Mouse (Mus musculus) myocyte (in vitro differentiated cells): ENCODE data around the gene Smg7.

Source experiments
- CEBPB ChIP-seq: IDR thresholded peaks from 2 replicates; pipeline ENCODE4 v1.6.1; 2011; ENCODE audit warnings: mild to moderate bottlenecking, moderate library complexity; ENCODE audit not compliant: poor library complexity, insufficient read depth, severe bottlenecking
- E2F4 ChIP-seq: IDR thresholded peaks from one replicate; pipeline ENCODE4 v1.6.1; 2011; ENCODE audit warnings: mild to moderate bottlenecking, control low read depth, moderate library complexity; ENCODE audit not compliant: insufficient read depth
- MAX ChIP-seq: IDR thresholded peaks from one replicate; pipeline ENCODE4 v1.6.1; 2011; ENCODE audit warnings: low read depth, mild to moderate bottlenecking, control low read depth
- MYOD1 ChIP-seq, 3 experiments: IDR thresholded peaks; one replicate each; pipeline ENCODE4 v1.6.1; 2011; ENCODE audit warnings: control low read depth in 2 of 3, low read depth in 2 of 3, mild to moderate bottlenecking in 2 of 3, moderate library complexity in 1 of 3; ENCODE audit not compliant: insufficient read length in 2 of 3, control insufficient read depth in 1 of 3
- MYOG ChIP-seq, 3 experiments: IDR thresholded peaks; one replicate each; pipeline ENCODE4 v1.6.1; 2011; ENCODE audit warnings: control low read depth in 2 of 3, low read depth in 2 of 3, mild to moderate bottlenecking in 2 of 3; ENCODE audit not compliant: insufficient read length in 2 of 3, control insufficient read depth in 1 of 3, insufficient read depth in 1 of 3
- POLR2A ChIP-seq: IDR thresholded peaks from one replicate; pipeline ENCODE4 v1.6.1; 2011; ENCODE audit warnings: low read depth, mild to moderate bottlenecking, control low read depth, moderate library complexity; ENCODE audit not compliant: insufficient read length
- POLR2AphosphoS2 ChIP-seq: IDR thresholded peaks from one replicate; pipeline ENCODE4 v1.6.1; 2011; ENCODE audit warnings: low read depth, control low read depth; ENCODE audit not compliant: insufficient read length
- TCF12 ChIP-seq: IDR thresholded peaks from one replicate; pipeline ENCODE4 v1.6.1; 2011; ENCODE audit warnings: mild to moderate bottlenecking, control low read depth; ENCODE audit not compliant: poor library complexity, insufficient read depth, severe bottlenecking
- TCF3 ChIP-seq: IDR thresholded peaks from one replicate; pipeline ENCODE4 v1.6.1; 2011; ENCODE audit warnings: low read depth, control low read depth; ENCODE audit not compliant: insufficient read length
- USF1 ChIP-seq: IDR thresholded peaks from one replicate; pipeline ENCODE4 v1.6.1; 2011; ENCODE audit warnings: low read depth, mild to moderate bottlenecking, control low read depth, moderate library complexity

DNA sequence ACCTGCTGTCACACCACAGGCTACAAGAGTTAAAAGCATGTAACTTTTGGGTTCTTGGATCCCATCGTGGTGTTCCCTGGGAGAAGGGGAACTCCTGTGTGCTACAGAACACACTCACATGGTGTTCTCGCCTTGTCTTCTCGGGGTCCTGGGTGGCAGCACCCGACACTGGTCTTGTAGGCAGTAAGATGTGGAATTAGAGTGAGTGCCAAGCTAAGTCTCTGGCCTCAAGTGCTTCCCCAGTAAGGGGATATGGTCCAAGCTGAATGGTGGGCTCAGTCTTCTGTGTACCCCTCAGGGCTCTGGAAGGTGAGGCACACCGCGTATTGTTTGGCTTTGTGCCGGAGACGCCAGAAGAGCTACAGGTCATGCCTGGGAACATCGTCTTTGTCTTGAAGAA, 72.4 kb downstream of the Smg7 start:
- TF ChIP-seq CEBPB: no peak
- no peak for TF ChIP-seq MAX
- no peak for TF ChIP-seq POLR2A
- no peak for TF ChIP-seq USF1
- TF ChIP-seq TCF3: no peak
- TF ChIP-seq MYOG (IDR thresholded peaks at IDR 0.05; ENCODE audit: control insufficient read depth in 1 of 3, insufficient read depth in 1 of 3, insufficient read length in 2 of 3, low read depth in 2 of 3): no peak
- no peak for TF ChIP-seq TCF12
- TF ChIP-seq POLR2AphosphoS2: peak; percentile 17
- TF ChIP-seq MYOD1 (IDR thresholded peaks at IDR 0.05; ENCODE audit: control insufficient read depth in 1 of 3, insufficient read length in 2 of 3, low read depth in 2 of 3): no peak
- no peak for TF ChIP-seq E2F4
